Mouse (Mus musculus): ENCODE measurements around the gene Il25.

Il25 gene

DNA sequence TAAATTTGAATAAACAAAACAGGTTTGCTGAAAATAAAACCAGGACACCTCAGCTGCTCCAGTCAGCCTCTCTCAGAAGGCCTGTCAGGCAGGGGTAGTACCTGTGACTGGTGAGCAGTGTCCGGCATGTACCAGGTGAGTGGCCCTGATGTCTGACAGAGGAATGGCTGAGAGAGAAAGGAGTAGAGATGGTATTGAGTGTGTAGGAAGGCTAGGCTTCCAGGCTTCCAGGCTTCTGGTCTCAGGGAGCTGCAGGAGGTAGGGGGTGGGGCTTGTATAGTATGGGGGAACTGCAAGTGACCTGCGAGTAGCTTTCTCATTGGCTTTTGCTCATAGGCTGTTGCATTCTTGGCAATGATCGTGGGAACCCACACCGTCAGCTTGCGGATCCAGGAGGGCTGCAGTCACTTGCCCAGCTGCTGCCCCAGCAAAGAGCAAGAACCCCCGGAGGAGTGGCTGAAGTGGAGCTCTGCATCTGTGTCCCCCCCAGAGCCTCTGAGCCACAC is at the start of gene Il25:
Gene Il25, plus strand, starts transcription at position 51 of the 506 bp plus-strand sequence.
- DNase-seq = no peak

GRCm38 (mm10) chr14:54883154-54884021 is 49.1 kb upstream of the Il25 start, which contains the start of the genes Bcl2l2 and Gm20521:
Gene Bcl2l2 (plus strand): TSS chr14:54883377.
Gene Gm20521 (plus strand): TSS chr14:54883441.
- peak; percentile 95 to 96 for DNase-seq

DNA sequence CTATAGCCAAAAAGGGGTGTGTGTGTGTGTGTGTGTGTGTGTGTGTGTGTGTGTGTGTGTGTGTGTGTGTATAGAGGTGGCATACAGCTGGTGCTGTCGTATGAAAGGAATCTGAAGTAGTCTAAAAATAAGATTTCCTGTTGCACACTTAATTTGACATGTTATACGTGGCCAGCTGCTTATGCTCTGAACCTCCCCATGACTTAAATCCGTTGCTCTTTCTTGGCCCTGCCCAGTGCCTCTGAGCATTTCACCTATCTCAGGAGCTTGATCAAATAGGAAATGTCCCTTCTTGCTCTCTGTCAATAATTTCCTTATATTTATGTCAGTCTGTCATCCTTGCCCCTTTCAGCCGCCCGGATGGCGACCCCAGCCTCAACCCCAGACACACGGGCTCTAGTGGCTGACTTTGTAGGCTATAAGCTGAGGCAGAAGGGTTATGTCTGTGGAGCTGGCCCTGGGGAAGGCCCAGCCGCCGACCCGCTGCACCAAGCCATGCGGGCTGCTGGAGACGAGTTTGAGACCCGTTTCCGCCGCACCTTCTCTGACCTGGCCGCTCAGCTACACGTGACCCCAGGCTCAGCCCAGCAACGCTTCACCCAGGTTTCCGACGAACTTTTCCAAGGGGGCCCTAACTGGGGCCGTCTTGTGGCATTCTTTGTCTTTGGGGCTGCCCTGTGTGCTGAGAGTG is 48.3 kb upstream of the Il25 start:
- DNase-seq = peak in 1 of 2 experiments; percentile 23

GRCm38 (mm10) chr14:54885309-54885708 is 47.2 kb upstream of the Il25 start:
- no peak for DNase-seq

DNA sequence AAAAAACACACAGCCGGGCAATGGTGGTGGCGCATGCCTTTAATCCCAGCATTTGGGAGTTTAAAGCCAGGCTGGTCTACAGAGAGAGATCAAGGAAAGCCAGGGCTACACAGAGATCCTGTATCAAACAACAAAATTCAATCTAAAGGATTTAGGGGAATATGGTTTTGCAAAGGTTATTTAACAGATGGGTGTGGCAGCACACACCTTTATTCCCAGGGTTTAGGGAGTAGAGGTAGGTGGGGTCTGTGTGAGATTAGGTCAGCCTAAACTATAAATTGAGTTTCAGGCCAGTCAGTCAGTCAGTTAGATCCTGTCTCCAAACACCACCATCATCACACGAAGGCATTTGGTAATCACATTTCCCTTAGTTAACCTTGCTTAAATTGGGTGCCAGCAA is 40.3 kb upstream of the Il25 start, which contains the start of gene Pabpn1:
Gene Pabpn1, plus strand, starts transcription at position 301 of the 400 bp plus-strand sequence.
- no peak for DNase-seq

- DNase-seq = peak; percentile 98
Measured at GRCm38 (mm10) chr14:54893651-54894181, 38.8 kb upstream of the Il25 start.

GRCm38 (mm10) chr14:54894296-54895151 is 38.0 kb upstream of the Il25 start:
- DNase-seq = peak; percentile 82

GRCm38 (mm10) chr14:54897445-54897844 is 35.0 kb upstream of the Il25 start:
- no peak for DNase-seq

- DNase-seq = peak; percentile 83 to 90
Measured at GRCm38 (mm10) chr14:54900383-54900782, 32.1 kb upstream of the Il25 start.

DNA sequence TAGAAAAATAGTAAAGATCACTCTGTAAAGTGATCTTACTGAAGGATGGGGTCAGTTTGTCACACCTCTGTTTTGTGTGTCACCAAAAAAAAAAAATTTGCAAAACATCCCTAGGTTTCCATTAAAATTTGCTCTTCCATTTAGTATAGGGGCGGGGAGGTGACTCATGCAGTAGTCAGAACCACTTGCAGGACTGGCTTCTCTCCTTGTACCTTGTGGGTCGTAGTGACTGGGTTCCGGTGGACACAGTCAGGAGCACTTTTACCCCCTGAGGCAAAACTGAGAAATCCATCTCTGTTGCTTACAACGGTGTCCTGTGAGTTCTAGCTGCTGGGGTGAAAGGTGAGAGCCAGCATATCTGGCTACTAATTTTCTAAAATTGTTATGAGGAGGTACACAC is 28.9 kb upstream of the Il25 start:
- no peak for DNase-seq

- DNase-seq = no peak
Measured at GRCm38 (mm10) chr14:54908682-54909081, 23.8 kb upstream of the Il25 start.

GRCm38 (mm10) chr14:54912109-54912850 is 20.2 kb upstream of the Il25 start:
- peak; percentile 84 to 85 for DNase-seq

- peak; percentile 93 to 94 for DNase-seq
Measured at GRCm38 (mm10) chr14:54912886-54913285, 19.6 kb upstream of the Il25 start, which contains the start of gene Slc22a17. Gene Slc22a17 (minus strand): TSS chr14:54913132.

DNA sequence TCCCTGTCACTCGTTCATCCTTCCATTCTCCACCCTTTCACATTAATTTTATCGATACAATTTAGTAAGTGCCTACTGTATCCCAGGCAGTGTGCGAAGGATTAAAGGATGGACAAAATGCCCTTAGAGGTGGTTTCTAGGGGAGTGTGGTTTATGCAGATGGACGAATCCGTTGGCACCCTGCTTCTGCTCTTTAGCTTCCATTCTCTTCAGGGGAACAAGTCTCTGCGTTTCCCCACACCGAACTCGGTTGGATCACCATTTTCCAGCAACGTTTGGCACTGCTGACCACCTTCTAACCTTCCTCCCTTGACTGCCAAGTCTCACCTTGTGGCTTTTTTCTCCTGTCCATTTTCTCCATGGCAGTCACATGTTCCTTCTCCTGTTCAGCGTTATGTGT is 19.2 kb upstream of the Il25 start:
- DNase-seq = peak; percentile 42 to 62

GRCm38 (mm10) chr14:54920076-54920685 is 12.3 kb upstream of the Il25 start:
- DNase-seq = no peak

DNA sequence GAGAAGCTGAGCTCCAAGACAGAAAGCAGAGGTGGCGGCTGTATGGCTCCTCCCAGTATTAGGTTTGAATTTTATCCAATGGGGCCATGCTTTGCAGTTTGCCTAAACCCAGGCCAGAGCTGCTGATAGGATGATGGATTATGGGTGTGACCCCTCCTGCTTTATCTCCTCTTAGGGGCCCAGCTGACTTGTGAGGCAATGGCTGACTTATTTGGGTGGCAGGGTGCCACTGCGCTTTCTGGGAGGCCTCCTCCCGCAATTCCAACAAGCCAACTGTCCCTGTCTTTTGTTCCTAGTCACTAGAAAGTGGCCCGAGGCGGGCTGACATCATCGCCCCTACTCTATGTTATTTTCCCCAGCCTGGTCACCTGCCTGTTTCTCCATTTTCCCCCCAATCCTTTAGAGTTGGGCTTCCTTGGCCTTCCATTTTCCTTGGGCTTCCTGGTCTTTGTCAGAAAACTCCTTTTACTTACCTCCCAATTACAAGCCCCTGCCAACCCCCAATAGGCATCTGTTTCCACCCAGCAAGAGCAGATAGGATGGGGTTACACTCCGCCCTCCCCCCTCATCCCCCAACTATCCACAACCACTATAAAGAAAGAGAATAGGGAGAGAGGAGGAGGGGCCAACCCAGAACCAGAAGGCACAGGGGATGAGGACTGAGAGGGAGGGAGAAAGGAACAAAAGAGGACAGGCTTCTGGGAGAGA is 7.7 kb upstream of the Il25 start:
- peak; percentile 71 to 81 for DNase-seq

DNA sequence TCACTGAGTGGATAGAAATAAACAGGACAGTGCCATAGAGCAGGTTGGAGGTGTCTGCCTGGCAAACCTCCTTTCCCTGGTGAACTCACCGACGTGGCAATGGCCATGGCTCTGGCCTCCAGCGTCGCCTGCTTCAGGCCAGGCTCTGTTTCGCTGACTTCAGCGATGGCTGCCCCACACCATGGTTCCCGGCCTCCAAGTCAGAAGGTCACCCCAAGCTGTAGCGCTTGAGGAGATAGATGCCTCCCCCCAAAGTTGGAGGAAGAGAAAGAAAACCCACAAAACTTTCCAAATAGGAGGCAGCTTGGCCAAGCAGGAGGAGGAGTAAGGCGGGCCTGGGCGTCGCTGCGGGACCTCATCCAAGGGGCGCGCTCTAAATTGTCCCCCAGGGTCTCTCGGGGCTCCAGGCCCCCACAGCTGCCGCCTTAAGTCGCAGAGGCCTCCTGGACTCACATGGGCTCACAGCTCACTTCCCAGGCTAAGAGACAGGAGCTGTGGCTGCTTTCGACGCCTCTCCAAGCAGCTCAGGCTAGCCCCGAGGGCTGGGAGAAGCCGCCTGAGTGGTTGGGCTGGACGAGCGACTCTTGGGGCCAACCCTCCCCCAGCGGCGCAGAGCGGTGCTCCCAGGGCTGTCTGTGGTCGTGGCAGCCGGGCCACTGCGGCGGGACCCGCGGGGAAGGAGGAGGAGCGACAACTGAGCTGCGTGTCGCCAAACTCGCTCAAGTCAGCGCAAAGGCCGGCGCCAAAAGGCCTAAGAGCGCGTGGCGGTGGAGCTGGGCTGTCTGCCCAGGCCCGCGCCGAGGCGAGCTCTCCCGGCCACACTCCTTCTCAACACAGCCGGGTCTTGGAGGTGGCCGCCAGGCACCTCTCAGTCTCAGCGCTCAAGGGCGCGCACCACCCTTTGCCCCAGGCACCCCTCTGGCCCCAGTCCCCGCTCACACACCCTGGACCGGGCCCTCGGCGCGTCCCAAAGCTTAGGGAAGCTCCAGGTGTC is 6.8 kb upstream of the Il25 start, which contains the start of gene Efs:
Gene Efs, minus strand, starts transcription at position 778 of the 994 bp plus-strand sequence.
- peak; percentile 83 to 85 for DNase-seq

DNA sequence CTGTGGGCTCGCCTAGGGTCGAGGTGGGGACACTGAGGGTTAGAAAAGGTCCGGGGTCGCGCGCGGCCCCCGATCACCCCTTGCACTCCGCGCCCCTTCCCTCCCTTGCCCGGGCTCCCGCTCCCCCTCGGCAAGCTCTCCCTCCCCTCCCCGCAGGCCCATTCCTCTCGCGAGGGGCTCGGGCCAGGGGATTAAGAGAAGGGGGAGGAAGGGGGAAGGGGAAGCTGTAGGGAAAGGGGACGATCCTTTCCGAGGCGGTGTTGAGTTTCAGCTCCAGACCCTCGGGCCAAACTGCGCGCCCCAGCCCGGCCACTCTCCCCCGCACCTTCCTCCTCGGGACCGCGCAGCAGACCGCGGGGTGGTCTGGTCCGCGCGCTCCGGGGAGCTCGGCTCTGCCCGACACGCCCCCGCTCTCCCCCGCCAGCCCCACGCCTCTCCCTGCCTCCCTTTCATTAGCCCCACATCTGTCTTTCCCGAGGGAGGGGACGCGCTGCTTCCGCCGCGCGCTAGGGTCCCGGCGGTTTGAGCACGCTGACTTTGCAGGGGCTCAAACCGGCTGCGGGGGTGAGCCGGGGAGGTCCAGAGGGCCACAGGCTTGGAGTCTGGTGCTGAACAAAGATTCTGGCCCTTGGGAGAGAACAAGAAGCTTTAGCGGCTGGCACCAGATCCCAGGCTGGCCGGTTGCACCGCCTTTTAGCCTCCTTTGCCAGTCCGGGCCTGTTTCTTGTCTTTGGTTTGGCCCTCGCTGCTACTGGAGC is 5.9 kb upstream of the Il25 start:
- DNase-seq = peak; percentile 70 to 72

All from cerebellum, postnatal 10 days (tissue).